Mouse (Mus musculus) left cerebral cortex, adult 9 months (tissue): ENCODE data around the gene Gm49391.
A peak's percentile ranks its signal among the peaks of the same experiment; 100 is the strongest.
"Not testable (repeated sequence)": the region's sequence is repeated elsewhere in the genome, so short reads cannot be mapped to it uniquely, and the experiment has no call there.

Experiments used
- DNase-seq, 2 experiments: peaks; one replicate each; pipeline ENCODE4 v3.0.0; 2022; ENCODE audit warnings: low spot score in 2 of 2

The Gm49391 gene

GRCm38 (mm10) chr13:60936500-60936901 is at the start of gene Gm49391, which contains the start of gene Ctla2a:
TSS of gene Gm49391 (minus strand) at chr13:60936571.
TSS of gene Ctla2a (minus strand) at chr13:60936625.
- DNase-seq, result no peak

GRCm38 (mm10) chr13:60972319-60972718 is 35.9 kb upstream of the Gm49391 start:
- not testable (repeated sequence) for DNase-seq

- DNase-seq, result not testable (repeated sequence)
These were observed 27.6 kb upstream of the Gm49391 start for GRCm38 (mm10) chr13:60963985-60964384.

GRCm38 (mm10) chr13:60961706-60962105 is 25.3 kb upstream of the Gm49391 start:
- DNase-seq, result no peak

GRCm38 (mm10) chr13:60941884-60942283 is 5.5 kb upstream of the Gm49391 start, which contains the start of gene Tpbpa:
TSS of gene Tpbpa (minus strand) at chr13:60941984.
- not testable (repeated sequence) for DNase-seq

GRCm38 (mm10) chr13:60935490-60935889 is 881 bp downstream of the Gm49391 start, which contains the start of gene Gm49393:
TSS of gene Gm49393 (minus strand) at chr13:60935590.
- not testable (repeated sequence) for DNase-seq

GRCm38 (mm10) chr13:60904780-60905179 is 31.6 kb downstream of the Gm49391 start, which contains the start of gene Tpbpb:
TSS of gene Tpbpb (minus strand) at chr13:60904880.
- not testable (repeated sequence) for DNase-seq

GRCm38 (mm10) chr13:60897328-60897727 is 39.0 kb downstream of the Gm49391 start, which contains the start of gene Ctla2b:
TSS of gene Ctla2b (minus strand) at chr13:60897447.
- DNase-seq, result peak; percentile 3 to 14

- DNase-seq, result not testable (repeated sequence)
These were observed 39.6 kb downstream of the Gm49391 start, which contains the start of gene Gm49392 for GRCm38 (mm10) chr13:60896794-60897193. TSS of gene Gm49392 (minus strand) at chr13:60896894.

- DNase-seq, result no peak
These were observed 40.8 kb downstream of the Gm49391 start for GRCm38 (mm10) chr13:60895406-60896160.

GRCm38 (mm10) chr13:60892301-60892700 is 44.1 kb downstream of the Gm49391 start:
- no peak for DNase-seq

GRCm38 (mm10) chr13:60864281-60864680 is 72.1 kb downstream of the Gm49391 start, which contains the start of gene 4930486L24Rik:
TSS of gene 4930486L24Rik (minus strand) at chr13:60864475.
- DNase-seq, result no peak

- DNase-seq, result no peak
These were observed 87.9 kb downstream of the Gm49391 start for GRCm38 (mm10) chr13:60848241-60849120.
